Mouse (Mus musculus) adrenal gland, postnatal 0 days (tissue): ENCODE results near the gene Mroh3. TPM values are rescaled to one million over a fixed set of nuclear protein-coding genes. Genes with fewer than 3 reads are reported as not detected.

Experiments used
- polyA plus RNA-seq: library from polyadenylated mRNA; unstranded; fragments of >200 nt; fragmentation: Nextera tagmentation; extraction: Ambion mirVana; gene quantifications from 2 replicates; pipeline ENCODE4 v1.2.1, GENCODE M21; 2015

The Mroh3 gene
- polyA plus RNA-seq, result not detected in 2 replicates

GRCm38 (mm10) chr1:136212803-136213202 lies at the start of gene Mroh3:
TSS of gene Mroh3 (minus strand) at chr1:136212828.

GRCm38 (mm10) chr1:136260635-136261238 lies 48.1 kb upstream of the Mroh3 start, which contains the start of gene Gpr25:
TSS of gene Gpr25 (minus strand) at chr1:136260873.

GRCm38 (mm10) chr1:136233892-136234594 lies 21.4 kb upstream of the Mroh3 start, which contains the start of gene Inava:
TSS of gene Inava (minus strand) at chr1:136234264.

Other genes with a start within 250 kb of the Mroh3 start
- 0.14 and 0.20 TPM in 2 replicates for gene Igfn1, start 206.5 kb downstream of the Mroh3 start, polyA plus RNA-seq
- 178 and 195 TPM in 2 replicates for gene Tmem9, start 204.7 kb downstream of the Mroh3 start, polyA plus RNA-seq
- not detected in 2 replicates for gene Ascl5, start 162.0 kb downstream of the Mroh3 start, polyA plus RNA-seq
- 0.09 and 1.3 TPM in 2 replicates for gene Cacna1s, start 160.1 kb downstream of the Mroh3 start, polyA plus RNA-seq
- 0.54 and 0.90 TPM in 2 replicates for gene Kif21b, start 81.4 kb downstream of the Mroh3 start, polyA plus RNA-seq
- gene Inava, start 21.4 kb upstream of the Mroh3 start, polyA plus RNA-seq, result 0.11 and 0.76 TPM in 2 replicates
- gene Gpr25, start 48.0 kb upstream of the Mroh3 start, polyA plus RNA-seq, result not detected in 2 replicates
- 6.5 and 6.8 TPM in 2 replicates for gene Camsap2, start 133.3 kb upstream of the Mroh3 start, polyA plus RNA-seq
- 8.1 and 13.2 TPM in 2 replicates for gene Ddx59, start 202.4 kb upstream of the Mroh3 start, polyA plus RNA-seq